Mouse (Mus musculus) lung, postnatal 0 days (tissue): ENCODE measurements around the gene Cfap300. TPM values are rescaled to one million over a fixed set of nuclear protein-coding genes. Genes with fewer than 3 reads are reported as not detected.

Experiments
- ATAC-seq: fragments of 200-750 bp; cut with Nextera tagmentation; 2 replicates; pipeline ENCODE4 v1.8.0; 2017; ENCODE audit warnings: moderate library complexity
- DNase-seq: peaks from one replicate; pipeline ENCODE4 v3.0.0-alpha.2; 2016; ENCODE audit warnings: low spot score
- H3K27ac ChIP-seq: fragments of 300-500 bp; sonication (generic); 2 replicates; pipeline ENCODE4 v1.5.1; 2014; ENCODE audit warnings: antibody characterized with exemption, mild to moderate bottlenecking, low read length, mixed read lengths
- H3K27me3 ChIP-seq: fragments of 300-500 bp; sonication (generic); replicated peaks from 2 replicates; pipeline ENCODE4 v1.6.1; 2014; ENCODE audit warnings: low read length, mixed read lengths; ENCODE audit not compliant: insufficient read depth
- H3K36me3 ChIP-seq: fragments of 300-500 bp; sonication (generic); 2 replicates; pipeline ENCODE4 v1.6.1; 2014; ENCODE audit warnings: low read length, mixed read lengths; ENCODE audit not compliant: insufficient read depth
- H3K4me1 ChIP-seq: fragments of 300-500 bp; sonication (generic); 2 replicates; pipeline ENCODE4 v1.6.1; 2014; ENCODE audit warnings: antibody characterized with exemption, low read depth, low read length, mixed read lengths; ENCODE audit not compliant: insufficient read depth
- H3K4me2 ChIP-seq: fragments of 300-500 bp; sonication (generic); replicated peaks from 2 replicates; pipeline ENCODE4 v1.6.1; 2014; ENCODE audit warnings: low read depth, mild to moderate bottlenecking, low read length, moderate library complexity, mixed read lengths
- H3K4me3 ChIP-seq: fragments of 300-500 bp; sonication (generic); 2 replicates; pipeline ENCODE4 v1.5.1; 2014; ENCODE audit warnings: low read depth, low read length
- H3K9ac ChIP-seq: fragments of 300-500 bp; sonication (generic); replicated peaks from 2 replicates; pipeline ENCODE4 v1.6.1; 2014; ENCODE audit warnings: low read depth, mild to moderate bottlenecking
- H3K9me3 ChIP-seq: fragments of 300-500 bp; sonication (generic); 2 replicates; pipeline ENCODE4 v1.6.1; 2016; ENCODE audit warnings: low read length, mixed read lengths
- CTCF ChIP-seq: IDR thresholded peaks from 2 replicates; pipeline ENCODE4 v1.5.1; 2016; ENCODE audit warnings: antibody characterized with exemption, mild to moderate bottlenecking
- EP300 ChIP-seq: IDR thresholded peaks from 2 replicates; pipeline ENCODE4 v1.6.1; 2016; ENCODE audit warnings: antibody characterized with exemption, mild to moderate bottlenecking, control low read depth
- WGBS: fragments of 180-500 bp; shearing (Covaris S2); extraction: QIAGEN DNeasy Blood & Tissue Kit; methylation state at CpG from one replicate; pipeline ENCODE4 v1.1.7; 2014; 5-methylcytosine and 5-hydroxymethylcytosine counted together
- polyA plus RNA-seq: library from polyadenylated mRNA; unstranded; fragments of >200 nt; fragmentation: Nextera tagmentation; extraction: Ambion mirVana; gene quantifications from 2 replicates; pipeline ENCODE4 v1.2.1, GENCODE M21; 2015

Gene Cfap300
- polyA plus RNA-seq, 1 experiment from 2014 or later = 5.1 TPM

- WGBS = 55% methylated on average over 15 of the region's 20 CpGs
- TF ChIP-seq CTCF = no peak
- no peak for TF ChIP-seq EP300
- Histone ChIP-seq H3K9ac (no peak overlapping the region), H3K9me3 (no peaks in the 10 kb centered on the region), H3K27me3 (no peaks in the 10 kb centered on the region), H3K4me2 (no peak overlapping the region), H3K27ac (no peak overlapping the region), H3K4me1 (no peaks in the 10 kb centered on the region), H3K36me3 (no peaks in the 10 kb centered on the region), H3K4me3 (no peak overlapping the region)
- no peak for ATAC-seq
- DNase-seq = no peak
Observed at GRCm38 (mm10) chr9:8017253-8017913, 25.2 kb downstream of the Cfap300 start.

- ATAC-seq (peak; percentile 91), DNase-seq (peak; percentile 95)
- H3K4me1 ChIP-seq = no peaks in the 10 kb centered on the region
- peak within 1 kb of the TSS; percentile 98 for H3K4me3 ChIP-seq
- H3K27ac ChIP-seq = peak within 1 kb of the TSS; percentile 98
- 1% methylated on average over 55 of the region's 79 CpGs for WGBS
- peak within 1 kb of the TSS; percentile 73 for H3K4me2 ChIP-seq
- no peaks in the 10 kb centered on the region for H3K36me3 ChIP-seq
- no peaks in the 10 kb centered on the region for H3K9me3 ChIP-seq
- TF ChIP-seq CTCF = no peak
- TF ChIP-seq EP300 = no peak
- H3K9ac ChIP-seq = peak within 1 kb of the TSS; percentile 97
- H3K27me3 ChIP-seq = no peaks in the 10 kb centered on the region
Observed at GRCm38 (mm10) chr9:8004370-8004991, 38.1 kb downstream of the Cfap300 start, which contains the start of gene Yap1. Gene Yap1 (minus strand): TSS chr9:8004596.

- ATAC-seq (peak; percentile 52), DNase-seq (peak; percentile 78)
- H3K27ac ChIP-seq = peak overlapping the region; percentile 98
Observed at GRCm38 (mm10) chr9:8003301-8004271, 39.0 kb downstream of the Cfap300 start.

GRCm38 (mm10) chr9:8002806-8003205, 39.8 kb downstream of the Cfap300 start:
- Histone ChIP-seq H3K36me3 (no peaks in the 10 kb centered on the region), H3K27ac (peak overlapping the region; percentile 98), H3K4me3 (peak overlapping the region; percentile 98), H3K4me1 (no peaks in the 10 kb centered on the region), H3K9me3 (no peaks in the 10 kb centered on the region), H3K4me2 (peak overlapping the region; percentile 73), H3K9ac (peak overlapping the region; percentile 97), H3K27me3 (no peaks in the 10 kb centered on the region)
- 1% methylated on average over 12 of the region's 12 CpGs for WGBS
- ATAC-seq = no peak
- TF ChIP-seq CTCF (no peak), EP300 (no peak)
- peak; percentile 74 for DNase-seq

More at GRCm38 (mm10) chr9:8003301-8004271, 39.0 kb downstream of the Cfap300 start:
- no peaks in the 10 kb centered on the region for H3K9me3 ChIP-seq
- no peaks in the 10 kb centered on the region for H3K27me3 ChIP-seq
- peak overlapping the region; percentile 98 for H3K4me3 ChIP-seq
- H3K4me2 ChIP-seq = peak overlapping the region; percentile 73
- H3K4me1 ChIP-seq = no peaks in the 10 kb centered on the region
- TF ChIP-seq CTCF (no peak), EP300 (no peak)
- WGBS = under 1% methylated on average over 58 of the region's 82 CpGs
- H3K9ac ChIP-seq = peak overlapping the region; percentile 97
- H3K36me3 ChIP-seq = no peaks in the 10 kb centered on the region

GRCm38 (mm10) chr9:8001352-8001751, 41.3 kb downstream of the Cfap300 start:
- H3K9ac ChIP-seq = no peak overlapping the region
- no peaks in the 10 kb centered on the region for H3K9me3 ChIP-seq
- no peaks in the 10 kb centered on the region for H3K4me1 ChIP-seq
- 44% methylated on average over 7 of the region's 7 CpGs for WGBS
- H3K27me3 ChIP-seq = no peaks in the 10 kb centered on the region
- ATAC-seq (no peak), DNase-seq (no peak)
- H3K4me2 ChIP-seq = no peak overlapping the region
- no peak for TF ChIP-seq EP300
- TF ChIP-seq CTCF = no peak
- no peak overlapping the region for H3K4me3 ChIP-seq
- no peaks in the 10 kb centered on the region for H3K36me3 ChIP-seq
- H3K27ac ChIP-seq = no peak overlapping the region

GRCm38 (mm10) chr9:7994275-7994674, 48.3 kb downstream of the Cfap300 start:
- no peak for ATAC-seq
- DNase-seq = no peak
- Histone ChIP-seq H3K4me3 (no peak overlapping the region), H3K9me3 (no peaks in the 10 kb centered on the region), H3K9ac (no peak overlapping the region), H3K4me1 (no peaks in the 10 kb centered on the region; the same call in 1 of the 2 replicates), H3K36me3 (0 out of 2 replicates have a peak, but pooled peaks cover 7% of the 10 kb centered on the region), H3K4me2 (no peak overlapping the region), H3K27ac (no peak overlapping the region), H3K27me3 (no peaks in the 10 kb centered on the region)
- 58% methylated on average over 5 of the region's 5 CpGs for WGBS
- TF ChIP-seq CTCF = no peak
- no peak for TF ChIP-seq EP300
